Comparison of ENCODE assay signal across 36 mouse cellular contexts in genomic region chr7:106640839-106641238, GRCm38 (mm10). TPM values are rescaled to one million over a fixed set of nuclear protein-coding genes. Genes with fewer than 3 reads are reported as not detected.
DNase-seq lines count a peak whose midpoint lies in the region; ATAC-seq and TF ChIP-seq lines count a peak whose summit lies in the region.
"Had no signal": no experiment of that assay in that cellular context is flagged by ENCODE, and none has a peak within 500 bp of the region (broad histone marks: within the 10 kb centered on the region; RNA-seq: fewer than 3 reads in every experiment).

No protein-coding gene starts in this region.

- no peak overlapping the region for H3K4me3 ChIP-seq in G1E (ENCODE audit: low read depth, low read length)
- no peak overlapping the region for H3K4me3 ChIP-seq in liver, embryonic 15.5 days (replicated peaks)
- H3K4me3 ChIP-seq in lung, postnatal 0 days (ENCODE audit: low read depth, low read length) = no peak overlapping the region
- H3K4me3 ChIP-seq in midbrain, embryonic 10.5 days = no peak overlapping the region
- H3K4me3 ChIP-seq: forebrain, embryonic 13.5 days had no signal

- ATAC-seq in G1E (ENCODE audit: extremely low read depth, insufficient number of reproducible peaks, low FRiP score, poor library complexity, severe bottlenecking) = peak; percentile 79
- ATAC-seq in granulocyte monocyte progenitor cell, adult 5-6 weeks (replicated peaks; ENCODE audit: poor library complexity, severe bottlenecking) = peak; percentile 81
- ATAC-seq in liver, embryonic 15.5 days (ENCODE audit: insufficient read depth) = peak; percentile 47
- ATAC-seq in megakaryocyte-erythroid progenitor cell, adult 5-6 weeks (replicated peaks; ENCODE audit: low FRiP score, low TSS enrichment, poor library complexity, severe bottlenecking) = peak; percentile 92
- ATAC-seq in lung, postnatal 0 days = no peak
- ATAC-seq: forebrain, embryonic 13.5 days; intestine, postnatal 0 days had no signal

- no peak for TF ChIP-seq CTCF in G1E (IDR thresholded peaks at IDR 0.05; ENCODE audit: low read depth, low read length)
- no peak for TF ChIP-seq CTCF in lung, postnatal 0 days (IDR thresholded peaks at IDR 0.05)

- no peak overlapping the region for H3K4me2 ChIP-seq in liver, embryonic 15.5 days
- no peak overlapping the region for H3K4me2 ChIP-seq in lung, postnatal 0 days (replicated peaks; ENCODE audit: low read depth, low read length)
- H3K4me2 ChIP-seq: forebrain, embryonic 13.5 days; heart, embryonic 11.5 days; hindbrain, embryonic 14.5 days had no signal

- no peaks in the 10 kb centered on the region for H3K36me3 ChIP-seq in G1E (replicated peaks)
- H3K36me3 ChIP-seq in liver, embryonic 15.5 days (replicated peaks) = no peaks in the 10 kb centered on the region
- H3K36me3 ChIP-seq in lung, postnatal 0 days (ENCODE audit: insufficient read depth, low read length) = no peaks in the 10 kb centered on the region
- H3K36me3 ChIP-seq in midbrain, embryonic 10.5 days = no peaks in the 10 kb centered on the region

- 14% methylated on average over 1 of the region's 1 CpGs for WGBS in liver, embryonic 15.5 days (ENCODE audit: insufficient replicate concordance)
- 79% methylated on average over 1 of the region's 1 CpGs for WGBS in lung, postnatal 0 days
- WGBS in midbrain, embryonic 10.5 days = 87% methylated on average over 1 of the region's 1 CpGs

- DNase-seq in G1E (ENCODE audit: low spot score) = no peak
- no peak for DNase-seq in embryo, embryonic 10.5 days (ENCODE audit: low spot score)
- DNase-seq in lung, postnatal 0 days (ENCODE audit: low spot score) = no peak
- no peak for DNase-seq in frontal cortex, adult 2 months (ENCODE audit: extremely low spot score in 1 of 2, low spot score in 1 of 2)
- DNase-seq in midbrain, embryonic 10.5 days (ENCODE audit: low spot score) = no peak
- DNase-seq: adrenal gland, postnatal 25 days; cerebellum, adult 18-20 months; cerebellum, postnatal 10 days; gastrocnemius, postnatal 14 days; heart, adult 18-20 months; heart, postnatal 36 days; kidney, adult 9 months; kidney, postnatal 10 days; layer of hippocampus, adult 9-11 months; lung, postnatal 10 days; midbrain, embryonic 14.5 days; right cerebral cortex, adult 18-20 months; thymus, adult 2 months; thymus, postnatal 36 days had no signal

- 0 out of 2 replicates have a peak, but pooled peaks cover 2% of the 10 kb centered on the region for H3K9me3 ChIP-seq in G1E (replicated peaks)
- H3K9me3 ChIP-seq in liver, embryonic 15.5 days (replicated peaks) = no peaks in the 10 kb centered on the region
- H3K9me3 ChIP-seq in lung, postnatal 0 days (ENCODE audit: low read length) = no peaks in the 10 kb centered on the region
- no peaks in the 10 kb centered on the region for H3K9me3 ChIP-seq in midbrain, embryonic 10.5 days (replicated peaks)
- H3K9me3 ChIP-seq: forebrain, embryonic 13.5 days had no signal

- TF ChIP-seq EP300 in lung, postnatal 0 days (IDR thresholded peaks at IDR 0.05) = no peak

- peaks cover 17% of the 10 kb centered on the region for H3K4me1 ChIP-seq in G1E (ENCODE audit: insufficient read depth, low read depth, low read length)
- 0 out of 2 replicates have a peak, but pooled peaks cover 4% of the 10 kb centered on the region for H3K4me1 ChIP-seq in liver, embryonic 15.5 days (replicated peaks)
- H3K4me1 ChIP-seq in lung, postnatal 0 days (ENCODE audit: insufficient read depth, low read depth, low read length) = no peaks in the 10 kb centered on the region
- H3K4me1 ChIP-seq in midbrain, embryonic 10.5 days = no peaks in the 10 kb centered on the region
- H3K4me1 ChIP-seq: forebrain, embryonic 13.5 days had no signal

- no peaks in the 10 kb centered on the region for H3K27me3 ChIP-seq in G1E (ENCODE audit: insufficient read depth, low read length)
- H3K27me3 ChIP-seq in liver, embryonic 15.5 days = no peaks in the 10 kb centered on the region
- no peaks in the 10 kb centered on the region for H3K27me3 ChIP-seq in lung, postnatal 0 days (replicated peaks; ENCODE audit: insufficient read depth, low read length)
- H3K27me3 ChIP-seq in midbrain, embryonic 10.5 days (ENCODE audit: low read depth, poor library complexity, severe bottlenecking) = no peaks in the 10 kb centered on the region
- H3K27me3 ChIP-seq: forebrain, embryonic 13.5 days had no signal

- no peak overlapping the region for H3K9ac ChIP-seq in liver, embryonic 15.5 days
- no peak overlapping the region for H3K9ac ChIP-seq in lung, postnatal 0 days (replicated peaks; ENCODE audit: low read depth)
- H3K9ac ChIP-seq: forebrain, embryonic 13.5 days; hindbrain, embryonic 14.5 days had no signal

- no peak overlapping the region for H3K27ac ChIP-seq in liver, embryonic 15.5 days (replicated peaks)
- H3K27ac ChIP-seq in lung, postnatal 0 days (ENCODE audit: low read length) = no peak overlapping the region
- H3K27ac ChIP-seq in midbrain, embryonic 10.5 days (replicated peaks) = no peak overlapping the region
- H3K27ac ChIP-seq: forebrain, embryonic 13.5 days; hindbrain, embryonic 14.5 days had no signal

RNA-seq across cellular contexts. Expression of gene Olfr693, which starts 39.5 kb away (rescaled TPM):
- total RNA-seq in G1E (2014; fragmentation: Nextera tagmentation) = not detected in 2 replicates
- 0.12 and 0.16 TPM in 2 replicates for total RNA-seq in G1E (2017)
- not detected in 2 replicates for polyA plus RNA-seq in G1E (2012)
- total RNA-seq in granulocyte monocyte progenitor cell, adult 5-6 weeks (2014; fragmentation: Nextera tagmentation) = not detected in 2 replicates
- not detected in 2 replicates for total RNA-seq in granulocyte monocyte progenitor cell, adult 5-6 weeks (2017)
- not detected in 2 replicates for polyA plus RNA-seq in liver, embryonic 15.5 days (2015; fragmentation: Nextera tagmentation; extraction: Ambion mirVana)
- total RNA-seq in megakaryocyte-erythroid progenitor cell, adult 5-6 weeks (2014; fragmentation: Nextera tagmentation) = not detected in 2 replicates
- total RNA-seq in megakaryocyte-erythroid progenitor cell, adult 5-6 weeks (2017) = not detected in 2 replicates
- polyA plus RNA-seq in lung, postnatal 0 days (2015; fragmentation: Nextera tagmentation; extraction: Ambion mirVana) = not detected in 2 replicates
- not detected in 2 replicates for polyA plus RNA-seq in frontal cortex, adult 2 months (2012; rRNA removed)
- polyA plus RNA-seq in midbrain, embryonic 10.5 days (2016; fragmentation: Nextera tagmentation; extraction: Ambion mirVana) = not detected in 2 replicates
- total RNA-seq: adrenal gland, postnatal 25 days; gastrocnemius, postnatal 14 days; heart, adult 18-20 months; heart, postnatal 36 days; left cerebral cortex, adult 18-20 months; left cerebral cortex, postnatal 14 days; liver, adult 2 months had no signal
- polyA plus RNA-seq: C2C12; embryonic facial prominence, embryonic 11.5 days; forebrain, embryonic 13.5 days; heart, embryonic 11.5 days; heart, embryonic 16.5 days; hindbrain, embryonic 14.5 days; intestine, postnatal 0 days; large intestine, adult 2 months; limb, embryonic 11.5 days; liver, adult 2 months; midbrain, embryonic 14.5 days; neural tube, embryonic 11.5 days; thymus, adult 2 months had no signal

RNA-seq across cellular contexts. Expression of gene Olfr694, which starts 50.8 kb away (rescaled TPM):
- total RNA-seq in G1E (2014; fragmentation: Nextera tagmentation) (not detected in 2 replicates), G1E (2017) (0.12 and 0.16 TPM in 2 replicates)
- polyA plus RNA-seq in G1E (2012) = not detected in 2 replicates
- total RNA-seq in granulocyte monocyte progenitor cell, adult 5-6 weeks (2014; fragmentation: Nextera tagmentation) = not detected in 2 replicates
- total RNA-seq in granulocyte monocyte progenitor cell, adult 5-6 weeks (2017) = not detected in 2 replicates
- not detected in 2 replicates for polyA plus RNA-seq in liver, embryonic 15.5 days (2015; fragmentation: Nextera tagmentation; extraction: Ambion mirVana)
- total RNA-seq in megakaryocyte-erythroid progenitor cell, adult 5-6 weeks (2014; fragmentation: Nextera tagmentation) = not detected in 2 replicates
- total RNA-seq in megakaryocyte-erythroid progenitor cell, adult 5-6 weeks (2017) = not detected in 2 replicates
- not detected in 2 replicates for polyA plus RNA-seq in lung, postnatal 0 days (2015; fragmentation: Nextera tagmentation; extraction: Ambion mirVana)
- not detected in 2 replicates for polyA plus RNA-seq in frontal cortex, adult 2 months (2012; rRNA removed)
- not detected in 2 replicates for polyA plus RNA-seq in midbrain, embryonic 10.5 days (2016; fragmentation: Nextera tagmentation; extraction: Ambion mirVana)
- total RNA-seq: adrenal gland, postnatal 25 days; gastrocnemius, postnatal 14 days; heart, adult 18-20 months; heart, postnatal 36 days; left cerebral cortex, adult 18-20 months; left cerebral cortex, postnatal 14 days; liver, adult 2 months had no signal
- polyA plus RNA-seq: brain, embryonic 14.5 days; C2C12; embryonic facial prominence, embryonic 11.5 days; forebrain, embryonic 13.5 days; heart, embryonic 11.5 days; heart, embryonic 16.5 days; hindbrain, embryonic 14.5 days; intestine, postnatal 0 days; large intestine, adult 2 months; limb, embryonic 11.5 days; liver, adult 2 months; midbrain, embryonic 14.5 days; neural tube, embryonic 11.5 days; thymus, adult 2 months had no signal
